Mouse (Mus musculus): ENCODE results near the gene Kmt2d.
"Not testable (repeated sequence)": the region's sequence is repeated elsewhere in the genome, so short reads cannot be mapped to it uniquely, and the experiment has no call there.

The Kmt2d gene

DNA sequence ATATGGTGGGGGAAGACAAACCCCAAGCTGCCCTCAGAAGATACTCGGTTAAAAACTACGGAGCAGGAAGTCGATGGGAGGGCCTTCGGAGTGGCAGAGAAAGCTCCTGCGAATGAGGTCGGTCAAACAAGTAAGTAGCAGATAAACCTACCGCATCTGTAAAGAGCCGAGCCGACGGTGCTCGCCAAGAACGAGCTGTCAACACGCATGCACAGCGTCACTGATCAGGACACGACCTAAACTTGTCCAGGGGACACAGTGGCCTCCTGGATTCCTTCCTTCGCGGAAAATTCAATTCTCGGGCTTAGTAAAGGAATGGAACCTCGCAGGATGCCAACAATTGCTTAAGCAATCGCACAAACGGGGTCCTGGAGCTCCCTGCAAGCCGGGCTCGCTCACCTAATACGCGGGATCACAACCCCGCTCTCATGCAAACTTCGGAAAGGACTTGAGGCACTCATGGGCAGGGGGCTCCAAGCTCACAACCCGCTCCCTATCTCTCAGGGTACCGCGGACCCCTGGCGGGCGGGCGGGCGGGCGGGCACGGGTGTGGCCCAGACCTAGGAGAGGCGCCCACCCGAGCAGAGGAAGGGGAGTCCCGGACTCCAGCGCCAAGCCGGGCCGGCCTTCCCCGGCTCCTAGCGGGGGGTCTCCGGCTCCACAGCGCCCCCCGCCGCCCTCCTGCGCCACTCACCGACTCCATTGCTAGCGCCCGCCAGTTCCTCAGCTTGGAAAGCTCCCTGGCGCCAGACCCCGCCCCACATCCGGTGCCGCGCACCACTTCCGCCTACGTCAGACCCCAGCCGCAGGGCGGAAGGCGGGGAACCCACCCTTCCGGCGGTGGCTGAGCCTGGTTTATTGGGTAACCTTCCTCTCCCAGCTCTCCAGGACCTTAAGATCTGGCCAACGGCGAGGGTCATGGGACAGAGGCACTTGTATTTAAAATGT is 40.0 kb downstream of the Kmt2d start, which contains the start of gene Prkag1:
Prkag1 (minus strand) TSS at position 786 of the 948 bp plus-strand sequence.
- peak; percentile 98 for DNase-seq (ENCODE audit: extremely low spot score)

DNA sequence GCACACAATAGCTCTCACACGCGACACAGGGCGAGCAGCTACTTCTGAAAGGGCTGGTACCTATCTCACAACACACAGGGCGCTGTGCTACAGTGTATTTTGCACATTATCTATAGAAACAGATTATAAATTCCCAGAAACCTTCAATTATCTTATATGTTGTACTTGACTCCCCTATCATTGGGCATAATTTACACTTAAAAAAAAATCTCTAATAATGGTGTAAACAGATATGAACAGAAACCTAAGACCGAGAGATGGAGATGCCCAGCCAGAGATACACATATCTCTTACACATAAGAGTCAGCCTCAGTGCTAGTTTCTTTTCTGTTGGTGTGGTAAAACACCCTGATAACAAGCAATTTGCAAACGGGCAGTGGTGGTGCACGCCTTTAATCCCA is 43.4 kb downstream of the Kmt2d start:
- no peak for DNase-seq (ENCODE audit: extremely low spot score)

DNA sequence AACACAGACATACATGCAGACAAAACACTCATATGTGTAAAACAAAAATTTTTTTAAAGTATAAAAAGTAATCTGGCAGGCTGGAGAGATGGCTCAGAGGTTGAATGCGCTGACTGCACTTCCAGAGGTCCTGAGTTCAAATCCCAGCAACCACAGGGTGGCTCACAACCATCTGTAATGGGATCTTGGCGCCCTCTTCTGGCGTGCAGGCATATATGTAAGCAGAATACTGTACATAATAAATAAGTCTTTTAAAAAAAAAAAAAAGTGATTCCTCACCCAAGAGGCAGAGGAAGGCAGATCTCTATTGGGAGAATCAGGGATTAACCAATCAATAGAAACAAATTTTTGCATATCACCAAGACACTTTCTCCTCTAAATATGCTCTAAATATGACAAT is 47.6 kb downstream of the Kmt2d start:
- DNase-seq (ENCODE audit: extremely low spot score), result no peak

DNA sequence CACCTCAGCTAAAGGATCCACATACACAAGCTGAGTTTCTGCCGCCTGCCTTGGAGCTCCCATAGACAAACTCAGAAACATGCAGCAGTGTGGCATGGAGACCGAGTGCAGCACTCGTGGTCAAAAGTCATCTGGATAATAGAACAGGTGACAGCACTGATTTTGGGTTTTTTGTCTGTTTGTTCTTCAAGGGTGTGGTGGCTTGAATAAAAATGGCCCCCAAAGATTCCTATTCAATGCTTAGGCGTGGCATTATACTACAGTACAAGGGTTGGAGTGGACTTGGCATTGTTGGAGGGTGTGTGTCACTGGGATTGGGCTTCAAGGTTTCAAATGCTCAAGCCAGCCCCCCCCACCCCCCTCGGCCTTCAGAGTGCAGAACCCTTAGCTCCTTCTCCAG is 48.9 kb downstream of the Kmt2d start:
- no peak for DNase-seq (ENCODE audit: extremely low spot score)

DNA sequence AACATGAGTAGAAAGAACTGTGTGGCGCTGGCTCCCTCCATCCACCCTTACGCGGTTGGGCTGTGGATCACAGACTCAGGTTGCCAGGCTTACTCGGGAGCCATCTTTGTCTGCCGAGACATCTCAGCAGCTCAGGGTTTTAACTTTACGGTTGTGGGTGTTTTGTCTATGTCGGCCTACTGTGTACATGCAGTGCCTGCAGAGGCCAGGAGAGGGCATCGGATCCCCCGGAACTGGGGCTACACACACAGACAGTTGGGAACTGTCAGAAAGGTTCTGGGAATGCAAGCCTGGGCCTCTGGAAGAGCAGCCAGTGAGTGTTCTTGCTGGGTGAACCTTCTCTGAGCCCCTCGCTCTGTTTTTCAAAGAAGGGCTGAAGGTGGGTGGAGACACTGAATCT is 49.6 kb downstream of the Kmt2d start:
- DNase-seq (ENCODE audit: extremely low spot score), result peak; percentile 38

DNA sequence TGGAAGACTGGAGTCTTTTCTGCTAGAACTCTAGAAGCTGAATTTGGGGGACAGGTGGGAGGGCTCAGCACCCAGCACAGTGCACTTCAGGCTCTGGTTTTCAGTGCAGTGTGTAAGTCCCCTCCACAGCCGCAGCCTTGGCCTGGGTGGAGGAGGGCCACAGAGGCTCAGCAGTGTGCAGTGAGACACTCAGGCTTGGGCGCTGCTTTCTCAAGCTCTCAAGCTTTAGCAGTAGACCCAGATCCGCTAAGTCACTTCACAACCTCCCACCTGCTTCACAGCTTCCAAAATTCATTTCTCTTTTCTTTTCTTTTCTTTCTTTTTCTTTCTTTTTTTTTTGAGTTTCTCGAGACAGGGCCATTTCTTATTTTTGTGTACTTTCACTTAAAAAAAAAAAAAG is 50.1 kb downstream of the Kmt2d start:
- DNase-seq (ENCODE audit: extremely low spot score), result no peak

DNA sequence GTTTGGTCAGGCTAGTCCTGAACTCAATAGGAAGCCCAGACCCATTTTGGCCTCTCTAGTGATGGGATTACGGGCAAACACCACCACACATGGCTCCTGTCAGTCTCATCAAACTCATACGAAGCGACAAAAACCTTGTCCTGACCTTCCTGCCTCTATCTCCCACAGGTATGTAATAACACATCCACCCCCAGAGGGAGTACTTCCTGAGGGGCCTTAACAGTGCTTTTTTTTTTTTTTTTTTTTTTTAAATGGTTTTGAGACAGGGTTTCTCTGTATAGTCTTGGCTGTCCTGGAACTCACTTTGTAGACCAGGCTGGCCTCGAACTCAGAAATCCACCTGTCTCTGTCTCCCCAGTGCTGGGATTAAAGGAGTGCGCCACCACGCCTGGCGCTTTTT is 52.8 kb downstream of the Kmt2d start:
- no peak for DNase-seq (ENCODE audit: extremely low spot score)

DNA sequence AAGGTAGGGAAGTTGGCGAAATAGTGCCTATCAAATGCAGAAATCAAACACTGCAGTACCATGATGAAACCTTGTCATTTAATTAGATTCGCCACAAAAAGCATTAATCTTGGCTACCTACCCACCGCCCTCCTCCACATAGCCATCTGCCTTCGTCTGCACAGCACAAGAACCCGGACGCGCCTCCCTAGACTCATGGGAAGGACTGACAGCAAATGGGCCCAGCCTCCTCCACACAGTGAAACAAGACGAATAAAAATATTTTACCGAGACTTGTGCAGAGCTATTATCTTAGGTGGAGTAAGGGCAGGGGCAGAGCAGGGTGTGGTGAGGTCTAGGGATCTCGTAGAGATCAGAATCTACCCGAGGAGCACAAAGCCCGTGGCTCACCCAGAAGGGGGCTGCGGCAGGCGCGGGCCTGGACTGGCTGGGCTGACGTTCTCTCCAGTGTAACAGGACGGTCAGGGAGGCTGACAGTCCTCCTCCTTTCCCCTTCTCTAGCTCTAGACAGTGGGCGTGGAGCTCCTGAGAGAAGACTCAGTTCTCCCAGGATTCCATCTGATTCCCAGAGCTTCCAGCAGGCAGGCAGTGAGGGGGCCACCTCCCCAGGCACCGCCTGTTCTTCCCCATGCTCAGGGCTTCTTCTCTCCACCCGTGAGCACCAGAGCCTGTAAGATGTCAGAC is 58.1 kb downstream of the Kmt2d start:
- DNase-seq (ENCODE audit: extremely low spot score), result no peak

DNA sequence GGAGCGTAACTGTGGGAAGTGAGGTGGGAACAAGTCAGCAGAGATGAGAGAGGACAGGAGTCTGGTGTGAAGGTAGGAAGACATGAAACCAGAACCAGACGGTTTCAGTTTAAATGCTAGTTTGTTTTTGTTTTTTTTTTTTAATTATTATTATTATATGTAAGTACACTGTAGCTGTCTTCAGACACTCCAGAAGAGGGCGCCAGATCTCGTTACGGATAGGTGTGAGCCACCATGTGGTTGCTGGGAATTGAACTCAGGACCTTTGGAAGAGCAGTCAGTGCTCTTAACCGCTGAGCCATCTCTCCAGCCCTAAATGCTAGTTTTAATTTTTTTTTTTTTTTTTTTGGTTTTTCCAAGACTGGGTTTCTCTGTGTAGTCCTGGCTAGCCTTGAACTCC is 60.8 kb downstream of the Kmt2d start:
- not testable (repeated sequence) for DNase-seq (ENCODE audit: extremely low spot score)

DNA sequence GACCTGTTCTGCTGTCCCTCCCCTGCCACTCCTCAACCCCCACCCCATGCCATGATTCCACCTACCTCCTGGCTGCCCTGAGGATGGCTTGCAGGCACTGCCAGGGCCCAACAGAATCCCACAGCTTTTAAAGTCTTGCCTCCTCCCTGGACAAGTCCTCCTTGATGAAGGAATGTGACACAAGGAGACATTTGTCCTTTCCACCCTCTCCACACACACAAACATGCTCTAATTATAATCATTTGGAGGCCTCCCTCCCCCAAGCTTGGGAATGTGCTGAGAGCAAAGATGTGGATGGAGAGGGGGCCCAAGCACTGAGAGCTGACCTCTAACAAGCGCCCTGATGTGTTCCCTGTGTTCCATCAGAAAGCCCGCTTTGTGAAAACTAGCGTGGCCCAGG is 61.6 kb downstream of the Kmt2d start, which contains the start of gene Ddn:
Ddn (minus strand) TSS at position 101 of the 400 bp plus-strand sequence.
- no peak for DNase-seq (ENCODE audit: extremely low spot score)

DNA sequence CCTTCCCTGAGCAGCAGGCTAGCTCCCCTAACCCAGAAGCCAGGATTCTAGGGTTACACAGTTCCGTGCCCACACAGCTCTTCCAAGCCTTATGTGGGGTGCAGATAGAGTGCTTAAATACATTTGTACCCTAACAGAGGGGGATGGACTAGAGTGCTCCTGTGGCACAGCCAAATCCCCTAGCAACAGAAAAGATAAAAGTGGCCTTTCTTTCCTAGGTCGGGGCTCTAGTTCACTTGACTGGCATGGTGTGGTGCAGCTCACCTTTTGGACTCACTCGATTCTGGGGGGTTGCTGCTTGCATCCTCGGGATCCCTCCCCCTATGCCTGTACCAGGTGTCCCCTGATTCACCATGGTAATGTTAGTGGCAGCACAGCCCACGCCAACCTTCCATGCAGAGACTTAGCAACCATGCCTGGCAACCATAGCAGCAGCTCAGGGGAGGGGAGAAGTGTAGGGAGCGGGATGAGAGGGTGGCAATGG is 62.3 kb downstream of the Kmt2d start:
- DNase-seq (ENCODE audit: extremely low spot score), result no peak

DNA sequence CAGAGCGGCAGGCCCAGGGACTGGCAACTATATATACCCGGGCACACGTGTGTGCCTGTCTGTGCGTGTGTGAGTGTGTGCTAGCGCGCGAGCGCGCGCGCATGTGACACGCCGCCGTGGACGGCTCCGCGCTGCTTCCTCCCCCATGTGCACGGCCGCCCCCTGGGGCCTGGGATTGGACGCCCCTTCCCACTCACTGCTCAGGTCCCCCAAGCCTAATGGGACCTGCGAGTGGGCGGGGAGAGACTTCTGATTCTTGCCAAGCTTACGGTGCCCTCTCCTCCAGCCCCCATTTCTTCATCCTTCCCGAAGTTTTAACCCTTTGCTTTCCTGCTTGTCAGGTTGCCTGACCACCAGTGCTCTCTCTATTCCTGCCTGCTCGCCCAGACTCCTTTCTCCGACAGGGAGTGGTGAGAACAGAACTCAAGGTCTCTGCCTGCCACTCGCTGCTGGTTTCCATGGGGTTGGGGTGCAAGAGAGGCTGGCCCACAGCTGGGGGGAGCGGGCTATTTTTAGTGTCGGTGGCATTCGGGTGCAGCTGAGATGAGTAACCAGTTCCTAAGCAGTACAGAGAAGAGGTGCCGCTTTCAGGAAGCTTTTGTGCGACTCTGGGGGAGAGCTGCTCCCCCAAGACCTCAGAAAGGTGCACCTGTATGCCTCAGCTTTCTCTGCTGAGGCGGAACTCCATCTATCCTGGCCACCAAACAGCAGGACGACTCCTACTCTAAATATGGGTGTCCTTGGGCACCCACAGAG is 62.9 kb downstream of the Kmt2d start:
- DNase-seq (ENCODE audit: extremely low spot score), result no peak

DNA sequence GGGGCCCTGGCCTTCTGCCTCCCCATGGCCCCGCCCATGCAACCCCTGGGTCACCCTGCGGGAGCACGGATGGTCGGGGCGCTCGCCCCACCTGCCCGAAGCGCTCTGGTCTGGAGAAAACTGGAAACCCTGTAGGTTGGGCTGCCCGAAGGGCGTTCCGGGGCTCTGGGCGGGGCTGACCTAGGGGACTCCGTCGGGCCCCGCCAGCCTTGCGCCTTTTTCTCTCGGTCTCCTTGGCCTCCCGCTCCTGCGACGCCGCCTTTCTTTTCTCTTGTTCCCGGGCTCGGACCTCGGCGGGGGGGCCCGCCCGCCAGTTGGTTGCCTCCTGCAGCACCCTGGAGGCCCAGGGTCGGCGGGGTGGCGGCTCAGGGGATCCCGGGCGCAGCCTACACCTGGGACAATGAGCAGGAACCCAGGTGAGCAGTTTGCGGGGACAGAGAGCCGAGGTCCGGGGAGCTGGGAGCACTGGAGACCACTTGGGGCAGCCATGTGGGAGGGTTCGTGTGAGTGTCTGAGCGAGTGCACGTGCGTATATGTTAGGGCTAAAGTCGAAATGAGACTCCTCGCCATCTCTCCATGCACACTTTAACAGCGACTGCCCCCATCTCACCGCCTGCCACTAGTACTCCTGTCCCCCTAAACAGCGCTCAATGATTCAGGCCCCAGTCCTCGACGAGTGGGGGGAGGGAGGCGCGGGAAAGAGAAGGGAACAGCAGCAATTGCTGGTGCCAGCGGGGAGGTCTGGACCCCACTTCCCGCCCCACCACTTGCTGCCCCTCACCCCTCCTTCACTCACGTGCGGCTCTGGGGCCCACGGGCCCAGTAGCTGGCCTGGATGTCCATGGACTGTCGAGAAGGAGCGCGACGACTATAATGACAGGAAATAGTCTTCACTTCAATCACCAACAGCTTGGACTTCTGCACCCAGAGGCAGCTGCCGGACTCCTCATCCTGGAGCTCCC is 63.9 kb downstream of the Kmt2d start:
- DNase-seq (ENCODE audit: extremely low spot score), result peak; percentile 53

DNA sequence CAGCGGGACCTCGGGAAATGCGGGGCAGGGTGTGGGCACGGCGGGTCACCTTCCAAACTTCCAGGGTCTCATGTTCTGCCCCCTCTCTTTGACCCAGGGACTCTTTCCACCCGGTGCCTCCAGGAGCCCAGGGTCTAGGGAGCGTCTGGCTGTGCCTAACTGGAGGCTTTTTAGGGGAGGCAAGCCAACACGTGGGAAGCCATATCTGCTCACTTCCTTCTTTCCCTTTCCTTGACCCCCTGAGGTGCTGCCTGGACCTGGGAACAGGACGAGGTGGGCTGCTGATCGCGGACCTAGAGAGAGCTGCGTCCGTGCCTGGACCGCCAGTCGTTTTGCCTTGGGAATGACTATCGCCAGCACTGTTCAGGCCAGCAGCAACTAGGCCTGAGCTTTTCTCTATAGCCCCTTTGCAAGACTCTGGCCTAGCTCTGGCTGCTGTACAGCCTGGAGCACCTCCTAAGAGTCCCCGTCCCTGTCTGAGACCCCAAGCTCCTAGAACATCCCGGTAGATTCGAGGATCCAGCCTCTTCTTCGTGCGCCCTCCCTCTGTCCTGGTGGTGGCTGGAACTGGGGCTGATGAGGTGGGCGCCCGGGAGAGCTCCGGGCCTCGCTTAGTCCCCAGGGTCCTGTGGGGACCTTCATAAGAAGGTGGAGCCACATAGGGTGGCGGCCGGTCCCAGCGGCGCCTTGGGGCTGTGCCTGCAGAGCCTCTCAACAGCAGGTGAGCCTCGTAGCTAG is 64.8 kb downstream of the Kmt2d start:
- DNase-seq (ENCODE audit: extremely low spot score), result no peak

DNA sequence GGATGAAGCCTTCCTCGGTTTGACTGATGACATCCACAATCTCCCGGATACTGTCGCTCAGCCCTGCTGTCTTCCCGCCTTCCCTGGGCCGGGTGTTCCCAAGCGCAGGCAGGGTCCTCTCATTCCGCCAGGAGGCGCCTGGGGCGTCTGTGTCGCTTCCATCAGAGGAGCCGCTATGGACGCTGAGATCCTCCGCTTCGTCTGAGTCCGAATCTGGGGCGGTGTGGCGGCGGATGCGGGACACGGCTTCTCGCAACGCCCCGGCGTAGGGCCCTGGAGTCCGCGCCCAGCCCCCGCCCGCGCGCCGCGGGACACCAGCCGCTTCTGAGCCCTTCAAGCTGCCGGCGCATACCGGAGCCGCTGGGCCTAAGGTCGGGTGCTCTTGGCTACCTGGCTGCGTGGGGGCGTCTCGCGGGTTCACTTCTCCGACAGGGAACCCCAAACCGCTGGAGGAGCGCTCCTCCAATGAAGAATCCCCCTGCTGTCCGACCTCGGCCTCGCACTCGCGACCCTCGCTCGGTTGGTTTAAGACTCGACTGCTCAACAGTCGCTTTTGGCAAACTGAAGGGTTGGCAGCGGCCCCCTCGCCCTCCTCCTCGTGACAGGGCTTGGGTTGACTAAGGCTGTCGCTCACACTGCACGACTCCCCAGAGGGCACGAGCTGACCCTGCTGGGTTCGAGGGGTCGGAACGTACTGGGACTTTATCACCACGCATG is 65.5 kb downstream of the Kmt2d start:
- DNase-seq (ENCODE audit: extremely low spot score), result peak; percentile 79

DNA sequence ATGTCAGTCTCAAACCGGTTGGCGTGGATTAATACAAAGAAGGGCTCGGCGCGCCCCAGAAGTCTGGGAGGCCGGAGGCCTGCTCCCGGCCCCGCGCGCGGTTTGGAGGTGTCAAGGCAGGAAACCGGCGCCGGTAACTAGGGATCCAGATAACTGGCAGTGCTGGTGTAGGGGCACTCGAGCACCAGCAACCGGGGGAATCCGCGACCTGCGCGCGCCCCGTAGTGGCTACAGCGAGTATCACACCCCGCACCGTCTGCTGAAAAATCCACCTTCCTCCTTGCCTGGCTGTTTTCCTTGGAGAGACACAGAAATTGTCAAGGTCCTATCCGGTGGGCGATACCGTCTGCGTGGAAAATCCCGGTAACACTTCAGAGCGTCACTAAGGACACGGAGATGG is 67.0 kb downstream of the Kmt2d start:
- DNase-seq (ENCODE audit: extremely low spot score), result peak; percentile 90

DNA sequence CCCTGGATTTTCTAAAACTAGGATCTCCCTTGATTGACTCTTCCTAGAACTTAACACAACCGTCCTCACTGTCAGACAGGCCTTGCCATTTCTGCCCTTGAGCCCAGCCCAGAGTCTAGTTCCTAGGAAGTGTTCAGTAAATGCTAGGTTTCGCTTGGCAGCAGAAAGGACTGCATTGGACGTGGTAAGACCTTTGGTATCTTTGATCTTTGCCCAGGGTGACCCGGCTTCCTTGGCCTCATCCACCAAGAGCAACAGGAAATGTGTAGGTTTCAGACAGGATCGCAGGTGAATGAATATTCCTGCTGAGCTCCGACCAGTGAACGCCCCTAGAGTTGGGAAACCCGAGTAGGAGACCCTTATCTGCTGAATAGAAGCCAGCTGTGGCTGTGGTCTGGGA is 68.1 kb downstream of the Kmt2d start:
- DNase-seq (ENCODE audit: extremely low spot score), result no peak

DNA sequence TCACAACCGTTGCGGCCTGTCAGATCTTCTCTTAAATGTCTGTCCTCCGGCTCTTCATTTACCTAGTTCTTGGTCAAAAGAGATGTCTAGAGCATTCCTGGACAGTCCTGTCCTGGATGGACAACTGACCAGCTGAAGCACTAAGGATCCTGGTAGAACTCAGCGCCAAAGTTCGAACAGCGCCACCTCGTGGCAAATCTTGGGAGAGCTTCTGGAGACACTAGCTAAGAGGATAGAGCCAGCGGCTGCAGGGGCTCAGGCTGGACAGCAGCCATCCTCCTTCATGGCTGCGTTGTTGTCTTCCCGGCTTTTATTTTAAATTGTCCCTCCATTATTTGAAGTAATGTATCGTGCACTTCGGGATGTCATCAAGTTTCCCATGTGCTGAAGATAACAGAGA is 71.6 kb downstream of the Kmt2d start:
- peak; percentile 90 for DNase-seq (ENCODE audit: extremely low spot score)

DNA sequence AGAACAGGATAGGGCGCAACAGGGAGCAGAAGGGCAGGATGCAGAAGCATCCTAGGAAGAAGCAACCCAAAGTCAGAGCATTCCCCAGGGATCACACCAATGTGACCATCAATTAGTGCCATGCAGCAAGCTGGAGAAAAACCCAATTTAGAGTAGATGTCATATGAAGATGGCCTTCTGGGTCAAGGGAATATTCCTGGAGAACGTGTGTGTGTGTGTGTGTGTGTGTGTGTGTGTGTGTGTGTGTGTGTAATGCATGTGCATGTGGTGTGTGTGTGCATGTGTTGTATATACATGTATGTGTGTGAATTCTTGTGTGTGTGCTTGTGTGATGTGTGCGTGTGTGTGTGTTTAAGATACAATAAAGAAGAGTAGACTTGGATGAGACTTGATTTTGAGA is 72.1 kb downstream of the Kmt2d start:
- DNase-seq (ENCODE audit: extremely low spot score), result no peak

All from embryo, embryonic 9.5 days (tissue).